Mouse (Mus musculus): ENCODE results near the gene Parp1. TPM values are rescaled to one million over a fixed set of nuclear protein-coding genes. Genes with fewer than 3 reads are reported as not detected.

Parp1 gene
- polyA plus RNA-seq, 1 experiment from 2014 or later, result 69.8 TPM

DNA sequence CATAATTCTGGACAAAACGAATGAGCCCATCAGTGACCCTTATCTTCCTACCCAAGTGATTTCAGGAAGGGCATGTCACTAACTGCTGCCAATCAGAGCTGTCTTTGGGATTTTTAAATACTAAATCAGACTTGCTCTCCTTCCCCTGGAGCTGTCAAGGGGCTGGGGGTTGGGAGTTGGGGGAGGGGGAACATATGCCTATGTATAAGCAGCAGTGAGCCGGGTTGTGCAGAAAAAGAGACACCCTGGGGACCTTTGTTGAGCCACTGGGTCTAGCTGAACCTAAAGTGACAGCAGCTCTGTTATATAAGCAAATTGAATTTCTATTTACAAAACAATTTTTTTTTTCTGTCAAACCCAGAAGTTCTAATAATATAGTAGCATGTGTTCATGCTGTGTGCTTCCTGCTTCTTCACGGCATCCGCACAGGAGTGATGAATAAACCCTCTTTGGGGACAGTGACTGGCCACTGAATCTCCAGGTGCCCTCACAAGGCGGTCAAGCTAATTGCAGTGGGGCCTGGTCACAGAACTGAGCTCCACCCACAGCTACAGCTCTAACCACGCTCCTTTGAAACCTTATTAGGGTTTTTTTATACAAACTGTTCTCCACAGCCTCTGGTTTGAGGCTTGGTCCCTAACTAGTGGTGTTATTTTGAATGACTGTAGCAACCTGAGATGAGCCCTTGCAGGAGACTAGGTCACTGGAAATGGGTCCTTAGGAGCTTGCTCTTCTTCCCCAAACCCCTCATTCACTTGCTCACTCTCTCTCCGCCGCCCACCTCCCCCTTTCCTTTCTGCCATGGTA lies 38.1 kb upstream of the Parp1 start:
- H3K36me3 ChIP-seq (ENCODE audit: insufficient read depth, low read length), result no peaks in the 10 kb centered on the region
- DNase-seq (ENCODE audit: low spot score) (no peak), ATAC-seq (replicated peaks; ENCODE audit: low FRiP score, low read depth) (no peak)
- H3K27me3 ChIP-seq (ENCODE audit: insufficient read depth, low read length), result no peaks in the 10 kb centered on the region
- no peak overlapping the region for H3K4me2 ChIP-seq (ENCODE audit: low read length)
- no peak for TF ChIP-seq CTCF (IDR thresholded peaks at IDR 0.05; ENCODE audit: low read depth)
- peaks cover 10% of the 10 kb centered on the region; the same call in 1 of the 2 replicates for H3K9me3 ChIP-seq (replicated peaks; ENCODE audit: low read length)
- no peak overlapping the region for H3K27ac ChIP-seq
- WGBS, result 61% methylated on average over 8 of the region's 8 CpGs
- H3K4me1 ChIP-seq (replicated peaks; ENCODE audit: insufficient read depth, low read length), result no peaks in the 10 kb centered on the region
- H3K4me3 ChIP-seq (replicated peaks; ENCODE audit: low read depth, low read length), result no peak overlapping the region
- H3K9ac ChIP-seq (ENCODE audit: low read depth, low read length), result no peak overlapping the region

- Histone ChIP-seq H3K9ac (ENCODE audit: low read depth, low read length) (no peak overlapping the region), H3K9me3 (replicated peaks; ENCODE audit: low read length) (peaks cover 10% of the 10 kb centered on the region; the same call in 1 of the 2 replicates), H3K4me3 (replicated peaks; ENCODE audit: low read depth, low read length) (no peak overlapping the region), H3K4me2 (ENCODE audit: low read length) (no peak overlapping the region), H3K36me3 (ENCODE audit: insufficient read depth, low read length) (no peaks in the 10 kb centered on the region), H3K27me3 (ENCODE audit: insufficient read depth, low read length) (no peaks in the 10 kb centered on the region), H3K4me1 (replicated peaks; ENCODE audit: insufficient read depth, low read length) (no peaks in the 10 kb centered on the region), H3K27ac (no peak overlapping the region)
- 93% methylated on average over 11 of the region's 11 CpGs for WGBS
- ATAC-seq (replicated peaks; ENCODE audit: low FRiP score, low read depth) (no peak), DNase-seq (ENCODE audit: low spot score) (no peak)
- no peak for TF ChIP-seq CTCF (IDR thresholded peaks at IDR 0.05; ENCODE audit: low read depth)
Observed at GRCm38 (mm10) chr1:180532671-180533070, 36.1 kb upstream of the Parp1 start.

DNA sequence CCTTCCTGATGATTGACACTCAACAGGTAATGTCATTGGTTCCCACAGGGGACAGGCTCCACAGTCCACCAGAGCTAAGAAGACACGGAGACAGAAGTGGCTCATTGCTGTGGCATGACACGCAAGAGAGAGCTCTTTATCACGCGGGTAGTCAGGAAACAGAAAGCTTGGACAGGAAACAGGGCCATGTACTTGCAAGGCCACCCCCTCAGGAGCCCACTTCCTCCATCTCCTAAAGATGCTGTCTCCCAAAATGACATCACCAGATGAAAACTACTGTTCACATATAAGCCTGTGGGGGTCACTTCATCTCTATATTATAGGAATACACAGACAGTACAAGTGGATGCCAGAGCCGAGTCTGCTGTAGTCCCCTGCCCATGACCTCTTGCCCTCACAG lies 32.0 kb upstream of the Parp1 start:
- Histone ChIP-seq H3K9ac (ENCODE audit: low read depth, low read length) (no peak overlapping the region), H3K4me2 (ENCODE audit: low read length) (no peak overlapping the region), H3K9me3 (replicated peaks; ENCODE audit: low read length) (peaks cover 10% of the 10 kb centered on the region; the same call in 1 of the 2 replicates), H3K4me1 (replicated peaks; ENCODE audit: insufficient read depth, low read length) (no peaks in the 10 kb centered on the region), H3K27ac (no peak overlapping the region), H3K27me3 (ENCODE audit: insufficient read depth, low read length) (no peaks in the 10 kb centered on the region), H3K36me3 (ENCODE audit: insufficient read depth, low read length) (no peaks in the 10 kb centered on the region), H3K4me3 (replicated peaks; ENCODE audit: low read depth, low read length) (no peak overlapping the region)
- 53% methylated on average over 5 of the region's 5 CpGs for WGBS
- ATAC-seq (replicated peaks; ENCODE audit: low FRiP score, low read depth) (no peak), DNase-seq (ENCODE audit: low spot score) (no peak)
- no peak for TF ChIP-seq CTCF (IDR thresholded peaks at IDR 0.05; ENCODE audit: low read depth)

GRCm38 (mm10) chr1:180541251-180541650 lies 27.5 kb upstream of the Parp1 start:
- ATAC-seq (replicated peaks; ENCODE audit: low FRiP score, low read depth), result no peak
- H3K4me2 ChIP-seq (ENCODE audit: low read length), result no peak overlapping the region
- 34% methylated on average over 2 of the region's 2 CpGs for WGBS
- no peaks in the 10 kb centered on the region for H3K9me3 ChIP-seq (replicated peaks; ENCODE audit: low read length)
- H3K27me3 ChIP-seq (ENCODE audit: insufficient read depth, low read length), result no peaks in the 10 kb centered on the region
- no peak for TF ChIP-seq CTCF (IDR thresholded peaks at IDR 0.05; ENCODE audit: low read depth)
- no peak overlapping the region for H3K4me3 ChIP-seq (replicated peaks; ENCODE audit: low read depth, low read length)
- DNase-seq (ENCODE audit: low spot score), result no peak
- no peak overlapping the region for H3K9ac ChIP-seq (ENCODE audit: low read depth, low read length)
- no peaks in the 10 kb centered on the region for H3K36me3 ChIP-seq (ENCODE audit: insufficient read depth, low read length)
- H3K4me1 ChIP-seq (replicated peaks; ENCODE audit: insufficient read depth, low read length), result no peaks in the 10 kb centered on the region
- H3K27ac ChIP-seq, result no peak overlapping the region

DNA sequence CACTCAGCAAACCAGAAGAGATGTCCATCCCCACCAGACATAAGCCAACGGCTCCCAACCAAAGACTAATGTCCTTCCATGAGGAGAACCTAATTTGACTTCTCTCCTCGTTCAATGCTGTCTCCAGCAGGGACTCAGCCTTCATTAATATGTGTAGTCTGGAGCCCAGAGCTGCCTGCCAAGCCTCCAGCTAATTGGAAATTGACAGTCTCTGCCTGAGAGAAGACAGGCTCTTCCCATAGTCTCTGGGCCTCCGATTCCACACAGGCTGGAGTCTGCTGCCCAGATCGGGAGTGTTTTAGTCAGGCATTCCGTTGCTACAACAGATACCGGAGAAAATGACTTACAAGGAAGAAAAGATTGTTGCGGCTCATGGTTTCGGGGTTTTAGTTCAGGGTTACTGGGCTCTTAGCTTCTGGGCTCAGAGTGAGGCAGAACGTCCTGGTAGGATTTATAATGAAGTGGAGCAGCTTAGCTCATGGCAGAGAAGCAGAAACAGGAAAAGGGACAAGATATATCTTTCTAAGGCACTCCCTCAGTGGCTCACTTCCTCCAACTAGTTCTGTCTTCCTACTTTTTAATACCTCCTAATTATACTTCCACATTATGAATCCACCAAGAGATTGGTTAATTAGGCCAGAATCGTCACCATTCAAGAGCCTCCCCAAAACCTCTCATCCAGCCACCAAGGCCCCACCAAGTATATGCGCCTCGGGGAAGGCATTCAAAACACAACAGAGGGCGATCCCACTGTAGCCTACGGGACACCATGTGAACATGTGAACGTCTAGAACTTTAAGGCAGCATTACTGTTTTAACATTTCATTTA lies 26.6 kb upstream of the Parp1 start:
- 77% methylated on average over 15 of the region's 15 CpGs for WGBS
- H3K9ac ChIP-seq (ENCODE audit: low read depth, low read length), result no peak overlapping the region
- H3K36me3 ChIP-seq (ENCODE audit: insufficient read depth, low read length), result no peaks in the 10 kb centered on the region
- H3K4me3 ChIP-seq (replicated peaks; ENCODE audit: low read depth, low read length), result no peak overlapping the region
- DNase-seq (ENCODE audit: low spot score), result no peak
- no peak overlapping the region for H3K27ac ChIP-seq
- TF ChIP-seq CTCF (IDR thresholded peaks at IDR 0.05; ENCODE audit: low read depth), result no peak
- no peaks in the 10 kb centered on the region for H3K9me3 ChIP-seq (replicated peaks; ENCODE audit: low read length)
- no peak overlapping the region for H3K4me2 ChIP-seq (ENCODE audit: low read length)
- no peaks in the 10 kb centered on the region for H3K27me3 ChIP-seq (ENCODE audit: insufficient read depth, low read length)
- ATAC-seq (replicated peaks; ENCODE audit: low FRiP score, low read depth), result no peak
- 0 out of 2 replicates have a peak, but pooled peaks cover under 1% of the 10 kb centered on the region for H3K4me1 ChIP-seq (replicated peaks; ENCODE audit: insufficient read depth, low read length)

DNA sequence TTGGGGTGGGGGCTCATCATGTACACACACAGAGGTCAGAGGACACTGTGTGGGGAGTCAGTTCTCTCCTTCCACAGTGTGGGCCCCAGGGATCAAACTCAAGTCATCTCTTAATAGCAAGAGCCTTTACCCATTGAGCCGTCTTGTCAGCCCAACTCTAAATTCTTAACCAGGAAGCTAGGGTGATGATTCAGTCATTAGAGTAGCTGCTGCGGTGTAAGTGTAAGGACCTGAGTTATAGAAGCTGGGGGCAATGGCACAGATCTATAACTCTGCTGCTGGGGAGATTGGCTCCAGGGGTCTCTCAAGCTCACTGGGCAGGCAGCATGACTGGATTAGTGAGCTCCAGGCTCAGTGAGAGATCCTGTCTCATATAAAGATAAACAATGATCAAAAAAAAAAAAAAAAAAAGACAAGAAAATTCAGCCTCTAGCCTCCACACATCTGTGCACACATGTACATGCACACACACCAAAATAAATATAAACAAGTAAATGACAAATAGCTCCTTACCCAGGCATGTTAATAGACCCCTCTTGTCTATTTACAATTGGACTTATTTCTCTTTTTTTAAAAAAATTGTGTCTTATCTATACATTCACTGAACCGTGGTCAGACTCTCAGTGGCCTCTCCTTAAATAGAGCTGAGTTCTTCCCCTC lies 25.9 kb upstream of the Parp1 start:
- H3K4me1 ChIP-seq (replicated peaks; ENCODE audit: insufficient read depth, low read length), result peaks cover 5% of the 10 kb centered on the region; the same call in 1 of the 2 replicates
- ATAC-seq (replicated peaks; ENCODE audit: low FRiP score, low read depth) (no peak), DNase-seq (ENCODE audit: low spot score) (no peak)
- TF ChIP-seq CTCF (IDR thresholded peaks at IDR 0.05; ENCODE audit: low read depth), result no peak
- no peaks in the 10 kb centered on the region for H3K27me3 ChIP-seq (ENCODE audit: insufficient read depth, low read length)
- H3K4me2 ChIP-seq (ENCODE audit: low read length), result no peak overlapping the region
- no peak overlapping the region for H3K9ac ChIP-seq (ENCODE audit: low read depth, low read length)
- H3K27ac ChIP-seq, result no peak overlapping the region
- no peaks in the 10 kb centered on the region for H3K36me3 ChIP-seq (ENCODE audit: insufficient read depth, low read length)
- H3K9me3 ChIP-seq (replicated peaks; ENCODE audit: low read length), result no peaks in the 10 kb centered on the region
- WGBS, result 76% methylated on average over 3 of the region's 3 CpGs
- H3K4me3 ChIP-seq (replicated peaks; ENCODE audit: low read depth, low read length), result no peak overlapping the region
